Mouse (Mus musculus) midbrain, embryonic 10.5 days (tissue): ENCODE data around the gene Por. TPM values are rescaled to one million over a fixed set of nuclear protein-coding genes. Genes with fewer than 3 reads are reported as not detected.

Experiments used
- DNase-seq: peaks from one replicate; pipeline ENCODE4 v3.0.0-alpha.2; 2017; ENCODE audit warnings: low spot score
- H3K27ac ChIP-seq: fragments of 300-500 bp; sonication (generic); replicated peaks from 2 replicates; pipeline ENCODE4 v1.5.1; 2016; ENCODE audit warnings: mild to moderate bottlenecking
- H3K27me3 ChIP-seq: fragments of 300-500 bp; sonication (generic); 2 replicates; pipeline ENCODE4 v1.6.1; 2016; ENCODE audit warnings: low read depth, mild to moderate bottlenecking; ENCODE audit not compliant: poor library complexity, severe bottlenecking
- H3K36me3 ChIP-seq: fragments of 300-500 bp; sonication (generic); 2 replicates; pipeline ENCODE4 v1.6.1; 2016; ENCODE audit warnings: mild to moderate bottlenecking, moderate library complexity
- H3K4me1 ChIP-seq: fragments of 300-500 bp; sonication (generic); 2 replicates; pipeline ENCODE4 v1.6.1; 2016
- H3K4me3 ChIP-seq: fragments of 300-500 bp; sonication (generic); 2 replicates; pipeline ENCODE4 v1.5.1; 2016; ENCODE audit warnings: mild to moderate bottlenecking, moderate library complexity
- H3K9me3 ChIP-seq: fragments of 300-500 bp; sonication (generic); replicated peaks from 2 replicates; pipeline ENCODE4 v1.6.1; 2016; ENCODE audit warnings: mild to moderate bottlenecking
- WGBS: fragments of 180-500 bp; shearing (Covaris S2); methylation state at CpG from one replicate; pipeline ENCODE4 v1.1.7; 2016; 5-methylcytosine and 5-hydroxymethylcytosine counted together
- polyA plus RNA-seq: library from polyadenylated mRNA; unstranded; fragments of >200 nt; fragmentation: Nextera tagmentation; extraction: Ambion mirVana; gene quantifications from 2 replicates; pipeline ENCODE4 v1.2.1, GENCODE M21; 2016

Gene Por
- polyA plus RNA-seq, 1 experiment from 2014 or later = 114 TPM

- Histone ChIP-seq H3K4me1 (0 out of 2 replicates have a peak, but pooled peaks cover 3% of the 10 kb centered on the region), H3K27ac (no peak overlapping the region), H3K27me3 (no peaks in the 10 kb centered on the region), H3K4me3 (no peak overlapping the region), H3K36me3 (peaks cover 55% of the 10 kb centered on the region), H3K9me3 (no peaks in the 10 kb centered on the region)
- DNase-seq = no peak
- WGBS = 85% methylated on average over 10 of the region's 10 CpGs
Measured at GRCm38 (mm10) chr5:135642686-135643551, 26.9 kb upstream of the Por start.

GRCm38 (mm10) chr5:135643552-135643842, 26.3 kb upstream of the Por start:
- Histone ChIP-seq H3K9me3 (no peaks in the 10 kb centered on the region), H3K27me3 (no peaks in the 10 kb centered on the region), H3K4me1 (0 out of 2 replicates have a peak, but pooled peaks cover 3% of the 10 kb centered on the region), H3K27ac (no peak overlapping the region), H3K4me3 (no peak overlapping the region), H3K36me3 (peaks cover 50% of the 10 kb centered on the region)
- DNase-seq = no peak
- 90% methylated on average over 1 of the region's 1 CpGs for WGBS

- H3K36me3 ChIP-seq = peaks cover 46% of the 10 kb centered on the region
- H3K9me3 ChIP-seq = no peaks in the 10 kb centered on the region
- no peak overlapping the region for H3K27ac ChIP-seq
- H3K27me3 ChIP-seq = no peaks in the 10 kb centered on the region
- no peak for DNase-seq
- 94% methylated on average over 8 of the region's 8 CpGs for WGBS
- no peak overlapping the region for H3K4me3 ChIP-seq
- H3K4me1 ChIP-seq = 0 out of 2 replicates have a peak, but pooled peaks cover 3% of the 10 kb centered on the region
Measured at GRCm38 (mm10) chr5:135643869-135644268, 26.0 kb upstream of the Por start.

GRCm38 (mm10) chr5:135645330-135645729, 24.5 kb upstream of the Por start:
- Histone ChIP-seq H3K4me1 (0 out of 2 replicates have a peak, but pooled peaks cover 3% of the 10 kb centered on the region), H3K27me3 (no peaks in the 10 kb centered on the region), H3K27ac (no peak overlapping the region), H3K4me3 (no peak overlapping the region), H3K9me3 (no peaks in the 10 kb centered on the region), H3K36me3 (peaks cover 31% of the 10 kb centered on the region)
- WGBS = 89% methylated on average over 5 of the region's 5 CpGs
- DNase-seq = no peak

GRCm38 (mm10) chr5:135646038-135646437, 23.8 kb upstream of the Por start:
- WGBS = 91% methylated on average over 6 of the region's 6 CpGs
- no peak overlapping the region for H3K27ac ChIP-seq
- no peak for DNase-seq

GRCm38 (mm10) chr5:135648461-135649308, 21.1 kb upstream of the Por start:
- H3K27me3 ChIP-seq = no peaks in the 10 kb centered on the region
- H3K36me3 ChIP-seq = peaks cover 5% of the 10 kb centered on the region
- H3K4me1 ChIP-seq = no peaks in the 10 kb centered on the region
- H3K4me3 ChIP-seq = no peak overlapping the region
- DNase-seq = no peak
- no peaks in the 10 kb centered on the region for H3K9me3 ChIP-seq
- no peak overlapping the region for H3K27ac ChIP-seq
- 85% methylated on average over 9 of the region's 9 CpGs for WGBS

More at GRCm38 (mm10) chr5:135646038-135646437, 23.8 kb upstream of the Por start:
- H3K4me3 ChIP-seq = no peak overlapping the region
- H3K4me1 ChIP-seq = 0 out of 2 replicates have a peak, but pooled peaks cover 3% of the 10 kb centered on the region
- peaks cover 24% of the 10 kb centered on the region for H3K36me3 ChIP-seq
- no peaks in the 10 kb centered on the region for H3K27me3 ChIP-seq
- no peaks in the 10 kb centered on the region for H3K9me3 ChIP-seq

GRCm38 (mm10) chr5:135649309-135649633, 20.6 kb upstream of the Por start:
- Histone ChIP-seq H3K4me3 (no peak overlapping the region), H3K36me3 (no peaks in the 10 kb centered on the region; the same call in 1 of the 2 replicates), H3K4me1 (no peaks in the 10 kb centered on the region), H3K27ac (no peak overlapping the region), H3K27me3 (no peaks in the 10 kb centered on the region), H3K9me3 (no peaks in the 10 kb centered on the region)
- WGBS = 94% methylated on average over 1 of the region's 1 CpGs
- no peak for DNase-seq

GRCm38 (mm10) chr5:135651536-135651935, 18.3 kb upstream of the Por start:
- no peaks in the 10 kb centered on the region for H3K27me3 ChIP-seq
- no peak for DNase-seq
- H3K27ac ChIP-seq = no peak overlapping the region
- H3K36me3 ChIP-seq = no peaks in the 10 kb centered on the region
- H3K4me1 ChIP-seq = no peaks in the 10 kb centered on the region
- 83% methylated on average over 3 of the region's 3 CpGs for WGBS
- H3K4me3 ChIP-seq = no peak overlapping the region
- no peaks in the 10 kb centered on the region for H3K9me3 ChIP-seq

GRCm38 (mm10) chr5:135653209-135653608, 16.6 kb upstream of the Por start:
- no peaks in the 10 kb centered on the region for H3K27me3 ChIP-seq
- H3K4me1 ChIP-seq = no peaks in the 10 kb centered on the region
- H3K4me3 ChIP-seq = no peak overlapping the region
- H3K36me3 ChIP-seq = no peaks in the 10 kb centered on the region
- H3K9me3 ChIP-seq = no peaks in the 10 kb centered on the region
- H3K27ac ChIP-seq = no peak overlapping the region
- DNase-seq = no peak
- 87% methylated on average over 2 of the region's 2 CpGs for whole genome bisulfite sequencing

GRCm38 (mm10) chr5:135656046-135656445, 13.8 kb upstream of the Por start:
- 87% methylated on average over 5 of the region's 5 CpGs for WGBS
- Histone ChIP-seq H3K4me3 (no peak overlapping the region), H3K27ac (no peak overlapping the region), H3K27me3 (no peaks in the 10 kb centered on the region), H3K4me1 (no peaks in the 10 kb centered on the region), H3K9me3 (no peaks in the 10 kb centered on the region), H3K36me3 (no peaks in the 10 kb centered on the region)
- no peak for DNase-seq

GRCm38 (mm10) chr5:135657128-135657527, 12.7 kb upstream of the Por start:
- no peak for DNase-seq
- no peak overlapping the region for H3K4me3 ChIP-seq
- 84% methylated on average over 5 of the region's 5 CpGs for WGBS

GRCm38 (mm10) chr5:135657703-135658373, 12.0 kb upstream of the Por start:
- no peaks in the 10 kb centered on the region for H3K27me3 ChIP-seq
- H3K4me1 ChIP-seq = no peaks in the 10 kb centered on the region
- no peaks in the 10 kb centered on the region for H3K36me3 ChIP-seq
- H3K27ac ChIP-seq = no peak overlapping the region
- H3K4me3 ChIP-seq = no peak overlapping the region
- DNase-seq = no peak
- H3K9me3 ChIP-seq = no peaks in the 10 kb centered on the region
- 59% methylated on average over 17 of the region's 17 CpGs for WGBS

More at GRCm38 (mm10) chr5:135657128-135657527, 12.7 kb upstream of the Por start:
- no peaks in the 10 kb centered on the region for H3K9me3 ChIP-seq
- H3K36me3 ChIP-seq = no peaks in the 10 kb centered on the region
- no peaks in the 10 kb centered on the region for H3K4me1 ChIP-seq
- no peak overlapping the region for H3K27ac ChIP-seq
- H3K27me3 ChIP-seq = no peaks in the 10 kb centered on the region
